Mouse (Mus musculus): ENCODE measurements at regions not wholly inside any gene's neighbourhood (a gene's known extent, or its start where the extent isn't known, plus 50 kb on each side); places are given as distances from the start of the nearest gene placed in this dataset.
"Not testable (repeated sequence)": the region's sequence is repeated elsewhere in the genome, so short reads cannot be mapped to it uniquely, and the experiment has no call there.

DNA sequence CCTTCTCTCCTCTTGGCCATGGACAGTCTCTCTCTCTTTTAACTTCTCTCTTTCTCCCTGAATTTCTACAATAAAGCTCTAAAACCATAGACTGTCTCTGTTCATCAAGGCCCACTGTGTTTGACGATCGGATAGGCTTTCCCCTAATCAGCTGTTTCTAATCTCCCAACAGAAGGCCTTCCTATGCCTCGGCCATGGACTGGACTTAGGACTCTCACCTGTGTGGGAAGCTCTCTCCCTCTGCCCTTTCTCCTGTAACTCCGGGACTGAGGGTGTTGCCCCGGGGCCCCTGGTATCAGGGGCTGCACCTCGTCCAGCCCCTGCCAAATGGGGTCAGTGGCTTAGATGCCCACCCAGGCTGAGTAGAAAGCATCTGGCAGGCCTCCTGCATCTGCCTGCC, 713.0 kb downstream of the Rapgef2 start:
- no peak for DNase-seq (ENCODE audit: low read depth, low spot score)

DNA sequence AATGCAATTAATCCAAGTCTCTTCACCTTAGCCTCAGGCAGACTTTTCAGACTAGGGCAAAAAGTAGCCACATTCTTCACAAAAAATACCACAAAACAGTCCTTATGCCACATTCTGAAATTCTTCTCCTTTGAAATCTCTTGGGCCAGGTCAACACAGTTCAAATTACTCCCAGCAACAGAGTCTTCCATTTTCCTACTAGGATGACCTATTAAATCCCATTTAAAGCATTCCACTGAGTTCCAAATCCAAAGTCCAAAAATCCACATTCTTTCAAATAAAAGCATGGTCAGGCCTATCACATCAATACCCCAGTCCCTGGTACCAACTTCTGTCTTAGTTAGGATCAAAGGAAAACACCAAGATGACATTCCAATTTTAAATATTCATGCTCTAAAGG, 721.4 kb downstream of the Rapgef2 start:
- not testable (repeated sequence) for DNase-seq (ENCODE audit: low read depth, low spot score)

Data from WW6 (cell line).